Mouse (Mus musculus) embryonic stem cell, embryonic (primary cell): ENCODE measurements around the gene Cfhr1.

ENCODE experiments used
- CTCF ChIA-PET, 4 experiments: fragments of 300-600 bp in 2 of 4; fragments of 350-600 bp in 2 of 4; sonication (Branson Sonifier 250); formaldehyde crosslinking; loops; one replicate each; lab custom pipeline; 2022; ENCODE audit warnings: inconsistent platforms in 2 of 4; lab: Charles Lee
- POLR2A ChIA-PET, 4 experiments: fragments of 300-600 bp in 2 of 4; fragments of 350-600 bp in 2 of 4; sonication (Branson Sonifier 250); formaldehyde crosslinking; loops; one replicate each; lab custom pipeline; 2022; ENCODE audit warnings: antibody characterized with exemption in 4 of 4, inconsistent platforms in 1 of 4; lab: Charles Lee

Gene Cfhr1

GRCm38 (mm10) chr1:139560024-139560423, at the start of gene Cfhr1:
TSS of gene Cfhr1 (minus strand) at chr1:139560272.
- ChIA-PET CTCF (no interaction called here), POLR2A (no interaction called here)

GRCm38 (mm10) chr1:139551311-139551710, 8.8 kb downstream of the Cfhr1 start:
- CTCF ChIA-PET = no interaction called here
- POLR2A ChIA-PET = no interaction called here

GRCm38 (mm10) chr1:139548536-139548935, 11.5 kb downstream of the Cfhr1 start:
- CTCF ChIA-PET = no interaction called here
- POLR2A ChIA-PET = no interaction called here

- ChIA-PET POLR2A (interaction anchor here in 1 of 4 experiments (4.1 kb wide), 1 partner anchor 19 kb away, joined by 17 read pairs; no protein-coding TSS in a partner anchor), CTCF (interaction anchor here in 1 of 4 experiments (0.6 kb wide), 1 partner anchor 185 kb away, joined by 5 read pairs; no protein-coding TSS in a partner anchor)
These were observed 45.5 kb downstream of the Cfhr1 start for GRCm38 (mm10) chr1:139514556-139514955.

GRCm38 (mm10) chr1:139501258-139501752, 58.8 kb downstream of the Cfhr1 start, which contains the start of gene F13b:
TSS of gene F13b (plus strand) at chr1:139501702.
- CTCF ChIA-PET = no interaction called here

GRCm38 (mm10) chr1:139499751-139500150, 60.3 kb downstream of the Cfhr1 start:
- ChIA-PET POLR2A (no interaction called here), CTCF (no interaction called here)

More at GRCm38 (mm10) chr1:139501258-139501752, 58.8 kb downstream of the Cfhr1 start, which contains the start of gene F13b:
- POLR2A ChIA-PET = no interaction called here
